ENCODE assay signal across 11 mouse cellular contexts in genomic region chr5:139286142-139286941, GRCm38 (mm10). TPM values are rescaled to one million over a fixed set of nuclear protein-coding genes. Genes with fewer than 3 reads are reported as not detected.
DNase-seq lines count a peak whose midpoint lies in the region; ATAC-seq and TF ChIP-seq lines count a peak whose summit lies in the region.
"Had no signal": no experiment of that assay in that cellular context is flagged by ENCODE, and none has a peak within 500 bp of the region (broad histone marks: within the 10 kb centered on the region; RNA-seq: fewer than 3 reads in every experiment).

No protein-coding gene starts in this region.

- H3K9ac ChIP-seq in hindbrain, embryonic 13.5 days = no peak overlapping the region
- H3K9ac ChIP-seq in hindbrain, embryonic 16.5 days (ENCODE audit: low read depth, low read length) = no peak overlapping the region
- peak overlapping the region; percentile 27; the same call in 1 of the 2 replicates for H3K9ac ChIP-seq in intestine, postnatal 0 days (ENCODE audit: low read depth, low read length)
- H3K9ac ChIP-seq: embryonic facial prominence, embryonic 13.5 days had no signal

- H3K27me3 ChIP-seq in hindbrain, embryonic 13.5 days = no peaks in the 10 kb centered on the region
- H3K27me3 ChIP-seq in hindbrain, embryonic 16.5 days (replicated peaks; ENCODE audit: control insufficient read depth, insufficient read depth, low read length) = no peaks in the 10 kb centered on the region
- H3K27me3 ChIP-seq in intestine, postnatal 0 days (replicated peaks; ENCODE audit: control insufficient read depth, insufficient read depth, low read length) = no peaks in the 10 kb centered on the region
- H3K27me3 ChIP-seq: embryonic facial prominence, embryonic 13.5 days had no signal

- H3K4me1 ChIP-seq in hindbrain, embryonic 13.5 days (replicated peaks) = peaks cover 2% of the 10 kb centered on the region
- no peaks in the 10 kb centered on the region; the same call in 1 of the 2 replicates for H3K4me1 ChIP-seq in hindbrain, embryonic 16.5 days (ENCODE audit: control insufficient read depth, insufficient read depth, low read depth, low read length)
- H3K4me1 ChIP-seq in bone marrow, adult 2 months (ENCODE audit: control insufficient read depth, insufficient read depth, low read length) = peaks cover 22% of the 10 kb centered on the region
- H3K4me1 ChIP-seq in intestine, postnatal 0 days (replicated peaks; ENCODE audit: control insufficient read depth, insufficient read depth, low read length) = peaks cover 13% of the 10 kb centered on the region; the same call in 1 of the 2 replicates

- intact Hi-C loops in heart, postnatal 14 days (cut with DNase I) = loop anchor here (10.0 kb wide), 1 partner anchor 378 kb away; no protein-coding TSS in a partner anchor
- intact Hi-C loops in left cerebral cortex, postnatal 36 days (cut with DNase I) = no loop called here

- H3K36me3 ChIP-seq in hindbrain, embryonic 13.5 days = peaks cover 12% of the 10 kb centered on the region
- peaks cover 2% of the 10 kb centered on the region; the same call in 1 of the 2 replicates for H3K36me3 ChIP-seq in hindbrain, embryonic 16.5 days (ENCODE audit: control insufficient read depth, insufficient read depth, low read length)
- peaks cover 5% of the 10 kb centered on the region; the same call in 1 of the 2 replicates for H3K36me3 ChIP-seq in intestine, postnatal 0 days (ENCODE audit: control insufficient read depth, insufficient read depth)
- H3K36me3 ChIP-seq: embryonic facial prominence, embryonic 13.5 days had no signal

- no peak for ATAC-seq in hindbrain, embryonic 13.5 days (ENCODE audit: low FRiP score)
- ATAC-seq in hindbrain, embryonic 16.5 days = no peak
- peak; percentile 1; the same call in 1 of the 2 replicates for ATAC-seq in intestine, postnatal 0 days

- peak overlapping the region; percentile 23; the same call in 1 of the 2 replicates for H3K27ac ChIP-seq in hindbrain, embryonic 13.5 days
- H3K27ac ChIP-seq in hindbrain, embryonic 16.5 days (ENCODE audit: low read depth, low read length) = no peak overlapping the region
- peak overlapping the region; percentile 97 for H3K27ac ChIP-seq in bone marrow, adult 2 months (ENCODE audit: control insufficient read depth, insufficient read depth, low read depth, low read length, poor library complexity)
- peak overlapping the region; percentile 82 for H3K27ac ChIP-seq in intestine, postnatal 0 days (ENCODE audit: low read depth, low read length)
- H3K27ac ChIP-seq: embryonic facial prominence, embryonic 13.5 days had no signal

- DNase-seq in lung, postnatal 4 days = peak; percentile 51 to 55
- no peak for DNase-seq in MN1 (ENCODE audit: low spot score)
- DNase-seq in heart, postnatal 14 days = no peak
- no peak for DNase-seq in left cerebral cortex, postnatal 36 days (ENCODE audit: low spot score in 2 of 2)
- DNase-seq: adrenal gland, postnatal 36 days; thymus, postnatal 25 days had no signal

- no peak for TF ChIP-seq POLR2A in bone marrow, adult 2 months (IDR thresholded peaks at IDR 0.05; ENCODE audit: borderline replicate concordance, control insufficient read depth, low read depth, low read length)

- H3K4me2 ChIP-seq in hindbrain, embryonic 13.5 days = no peak overlapping the region
- no peak overlapping the region for H3K4me2 ChIP-seq in hindbrain, embryonic 16.5 days (ENCODE audit: low read length)
- H3K4me2 ChIP-seq in intestine, postnatal 0 days (replicated peaks; ENCODE audit: low read depth) = no peak overlapping the region
- H3K4me2 ChIP-seq: embryonic facial prominence, embryonic 13.5 days had no signal

- TF ChIP-seq CTCF in bone marrow, adult 2 months (IDR thresholded peaks at IDR 0.05; ENCODE audit: control insufficient read depth, insufficient read depth, low read length) = no peak
- TF ChIP-seq CTCF in intestine, postnatal 0 days (IDR thresholded peaks at IDR 0.05; ENCODE audit: low read depth) = no peak

- no peak overlapping the region for H3K4me3 ChIP-seq in hindbrain, embryonic 13.5 days
- H3K4me3 ChIP-seq in hindbrain, embryonic 16.5 days (ENCODE audit: low read length) = no peak overlapping the region
- H3K4me3 ChIP-seq in bone marrow, adult 2 months (replicated peaks; ENCODE audit: control insufficient read depth, low read depth, low read length) = no peak overlapping the region
- no peak overlapping the region for H3K4me3 ChIP-seq in intestine, postnatal 0 days (ENCODE audit: low read depth, low read length)
- H3K4me3 ChIP-seq: embryonic facial prominence, embryonic 13.5 days had no signal

- WGBS in hindbrain, embryonic 13.5 days = 66% methylated on average over 14 of the region's 14 CpGs
- WGBS in hindbrain, embryonic 16.5 days = 73% methylated on average over 14 of the region's 14 CpGs
- 50% methylated on average over 14 of the region's 14 CpGs for WGBS in bone marrow, adult 2 months
- 54% methylated on average over 14 of the region's 14 CpGs for WGBS in intestine, postnatal 0 days

- H3K9me3 ChIP-seq in hindbrain, embryonic 13.5 days = no peaks in the 10 kb centered on the region
- no peaks in the 10 kb centered on the region for H3K9me3 ChIP-seq in hindbrain, embryonic 16.5 days (ENCODE audit: control insufficient read depth, low read length)
- no peaks in the 10 kb centered on the region for H3K9me3 ChIP-seq in intestine, postnatal 0 days (ENCODE audit: control insufficient read depth)
- H3K9me3 ChIP-seq: embryonic facial prominence, embryonic 13.5 days had no signal

RNA-seq across cellular contexts. Expression of gene Get4, which starts 34.2 kb away (rescaled TPM):
- 113 TPM in 2 replicates for polyA plus RNA-seq in hindbrain, embryonic 13.5 days (2015; fragmentation: Nextera tagmentation; extraction: Ambion mirVana)
- 124 and 125 TPM in 2 replicates for polyA plus RNA-seq in hindbrain, embryonic 16.5 days (2015; fragmentation: Nextera tagmentation; extraction: Ambion mirVana)
- 43.5 and 60.2 TPM in 2 replicates for polyA plus RNA-seq in bone marrow, adult 2 months (2011; ENCODE audit: insufficient read depth, insufficient read length, low replicate concordance, missing spikeins)
- 127 and 129 TPM in 2 replicates for polyA plus RNA-seq in intestine, postnatal 0 days (2015; fragmentation: Nextera tagmentation; extraction: Ambion mirVana)
- total RNA-seq in heart, postnatal 14 days (2021) = 10 to 100 TPM; 42.6 to 48.1 TPM
- total RNA-seq in left cerebral cortex, postnatal 36 days (2021) = 10 to 100 TPM; 51.5 to 52.9 TPM

RNA-seq across cellular contexts. Expression of gene Adap1, which starts 39.1 kb away (rescaled TPM):
- 24.9 and 26.5 TPM in 2 replicates for polyA plus RNA-seq in hindbrain, embryonic 13.5 days (2015; fragmentation: Nextera tagmentation; extraction: Ambion mirVana)
- polyA plus RNA-seq in hindbrain, embryonic 16.5 days (2015; fragmentation: Nextera tagmentation; extraction: Ambion mirVana) = 57.5 and 66.5 TPM in 2 replicates
- 12.1 and 26.4 TPM in 2 replicates for polyA plus RNA-seq in bone marrow, adult 2 months (2011; ENCODE audit: insufficient read depth, insufficient read length, low replicate concordance, missing spikeins)
- polyA plus RNA-seq in intestine, postnatal 0 days (2015; fragmentation: Nextera tagmentation; extraction: Ambion mirVana) = 33.4 and 33.8 TPM in 2 replicates
- 1 to 10 TPM; 1.5 to 1.6 TPM for total RNA-seq in heart, postnatal 14 days (2021)
- total RNA-seq in left cerebral cortex, postnatal 36 days (2021) = 100 to 1,000 TPM; 260 to 316 TPM

Comparison
In these comparisons a context has a peak if more than half of its experiments do, and no peak if none do; other contexts are left out.
1. DNase-seq: peak in lung, postnatal 4 days (2 of 2); none in MN1 (single experiment), heart, postnatal 14 days (0 of 2) and left cerebral cortex, postnatal 36 days (0 of 2).